Mouse (Mus musculus): ENCODE results near the gene Ldlrad3. TPM values are rescaled to one million over a fixed set of nuclear protein-coding genes. Genes with fewer than 3 reads are reported as not detected.

The Ldlrad3 gene
- total and polyA plus RNA-seq, 3 experiments: 4.9 to 9.5 (median 7.8) TPM

GRCm38 (mm10) chr2:102190956-102191355 is 4.8 kb upstream of the Ldlrad3 start:
- DNase-seq: no peak

GRCm38 (mm10) chr2:102185069-102185950 is 875 bp downstream of the Ldlrad3 start:
- no peak for DNase-seq

GRCm38 (mm10) chr2:102183720-102184480 is 2.3 kb downstream of the Ldlrad3 start:
- no peak for DNase-seq

GRCm38 (mm10) chr2:102181459-102181858 is 4.7 kb downstream of the Ldlrad3 start:
- no peak for DNase-seq

GRCm38 (mm10) chr2:102176434-102176772 is 9.8 kb downstream of the Ldlrad3 start:
- DNase-seq: no peak

- no peak for DNase-seq
Observed at GRCm38 (mm10) chr2:102175741-102176433, 10.3 kb downstream of the Ldlrad3 start.

- no peak for DNase-seq
Observed at GRCm38 (mm10) chr2:102172458-102172857, 13.7 kb downstream of the Ldlrad3 start.

- DNase-seq: peak; percentile 79
Observed at GRCm38 (mm10) chr2:102166550-102167325, 19.4 kb downstream of the Ldlrad3 start.

GRCm38 (mm10) chr2:102163106-102163505 is 23.1 kb downstream of the Ldlrad3 start:
- no peak for DNase-seq

- no peak for DNase-seq
Observed at GRCm38 (mm10) chr2:102157555-102157954, 28.6 kb downstream of the Ldlrad3 start.

GRCm38 (mm10) chr2:102157010-102157409 is 29.2 kb downstream of the Ldlrad3 start:
- no peak for DNase-seq

- no peak for DNase-seq
Observed at GRCm38 (mm10) chr2:102156460-102156859, 29.7 kb downstream of the Ldlrad3 start.

GRCm38 (mm10) chr2:102155306-102156015 is 30.7 kb downstream of the Ldlrad3 start:
- no peak for DNase-seq

- DNase-seq: no peak
Observed at GRCm38 (mm10) chr2:102154771-102155211, 31.4 kb downstream of the Ldlrad3 start.

- no peak for DNase-seq
Observed at GRCm38 (mm10) chr2:102154328-102154727, 31.9 kb downstream of the Ldlrad3 start.

- no peak for DNase-seq
Observed at GRCm38 (mm10) chr2:102153516-102153915, 32.7 kb downstream of the Ldlrad3 start.

- no peak for DNase-seq
Observed at GRCm38 (mm10) chr2:102152851-102153250, 33.3 kb downstream of the Ldlrad3 start.

GRCm38 (mm10) chr2:102149058-102149457 is 37.1 kb downstream of the Ldlrad3 start:
- no peak for DNase-seq

GRCm38 (mm10) chr2:102148093-102148492 is 38.1 kb downstream of the Ldlrad3 start:
- no peak for DNase-seq

- DNase-seq: no peak
Observed at GRCm38 (mm10) chr2:102147561-102147960, 38.6 kb downstream of the Ldlrad3 start.

- DNase-seq: no peak
Observed at GRCm38 (mm10) chr2:102146386-102146785, 39.8 kb downstream of the Ldlrad3 start.
